Mouse (Mus musculus): ENCODE results near the gene Pou1f1.

DNA sequence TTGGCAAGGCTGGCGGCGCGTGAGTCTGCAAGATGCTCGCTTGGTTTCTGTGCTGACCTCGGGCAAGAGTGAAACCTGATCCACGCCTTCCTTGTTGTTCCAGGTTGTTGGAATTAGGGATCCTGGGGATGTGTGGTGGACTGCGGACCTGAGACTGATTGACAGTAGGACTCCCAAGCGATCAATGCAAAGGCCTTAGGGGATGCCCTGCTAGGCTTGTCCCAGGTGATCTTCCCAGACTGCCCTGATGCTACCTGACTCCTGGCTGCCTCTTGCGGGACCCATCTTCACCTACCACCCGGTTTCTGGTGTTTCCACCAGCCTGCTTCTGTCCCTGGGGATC lies 42.5 kb downstream of the Pou1f1 start:
- no peak for TF ChIP-seq CTCF (IDR thresholded peaks at IDR 0.05)
- TF ChIP-seq POLR2A (IDR thresholded peaks at IDR 0.05; ENCODE audit: insufficient read depth, low read depth, low read length), result no peak
- no peak for TF ChIP-seq EP300 (IDR thresholded peaks at IDR 0.05; ENCODE audit: insufficient read depth, low read depth, low read length)

All from heart, adult 2 months (tissue).